Mouse (Mus musculus) CD8-positive naive resting alpha-beta T cell, adult 57 days (primary cell): ENCODE data around the gene Heca. TPM values are rescaled to one million over a fixed set of nuclear protein-coding genes. Genes with fewer than 3 reads are reported as not detected.

Source experiments
- total RNA-seq: library from RNA; stranded (reverse); gene quantifications from one replicate; pipeline ENCODE4 v1.2.4, GENCODE M21; 2023

The Heca gene
- 72.9 TPM for total RNA-seq

GRCm38 (mm10) chr10:17947960-17948730, at the start of gene Heca:
TSS of gene Heca (minus strand) at chr10:17948067.

Other genes with a start within 250 kb of the Heca start
- gene Cited2, start 224.8 kb downstream of the Heca start, total RNA-seq = 78.6 TPM
- 0.15 TPM for gene Txlnb, start 151.8 kb downstream of the Heca start, total RNA-seq
- gene Abracl, start 75.2 kb upstream of the Heca start, total RNA-seq = 111 TPM
- gene Reps1, start 107.8 kb upstream of the Heca start, total RNA-seq = 85.2 TPM